Mouse (Mus musculus) midbrain, embryonic 13.5 days (tissue): ENCODE data around the gene Gch1. TPM values are rescaled to one million over a fixed set of nuclear protein-coding genes. Genes with fewer than 3 reads are reported as not detected.
"Not testable (repeated sequence)": the region's sequence is repeated elsewhere in the genome, so short reads cannot be mapped to it uniquely, and the experiment has no call there.

Experiments
- ATAC-seq: fragments of 200-750 bp; cut with Nextera tagmentation; 2 replicates; pipeline ENCODE4 v1.8.0; 2017; ENCODE audit warnings: mild to moderate bottlenecking, moderate TSS enrichment, moderate library complexity
- H3K27ac ChIP-seq: fragments of 300-500 bp; sonication (generic); 2 replicates; pipeline ENCODE4 v1.5.1; 2015; ENCODE audit warnings: inconsistent platforms, mild to moderate bottlenecking, moderate library complexity
- H3K27me3 ChIP-seq: fragments of 300-500 bp; sonication (generic); 2 replicates; pipeline ENCODE4 v1.6.1; 2015; ENCODE audit warnings: mild to moderate bottlenecking, inconsistent platforms
- H3K36me3 ChIP-seq: fragments of 300-500 bp; sonication (generic); 2 replicates; pipeline ENCODE4 v1.6.1; 2015; ENCODE audit warnings: mild to moderate bottlenecking, inconsistent platforms
- H3K4me1 ChIP-seq: fragments of 300-500 bp; sonication (generic); replicated peaks from 2 replicates; pipeline ENCODE4 v1.6.1; 2015; ENCODE audit warnings: inconsistent platforms
- H3K4me2 ChIP-seq: fragments of 300-500 bp; sonication (generic); replicated peaks from 2 replicates; pipeline ENCODE4 v1.6.1; 2015; ENCODE audit warnings: moderate library complexity, mild to moderate bottlenecking, inconsistent platforms
- H3K4me3 ChIP-seq: fragments of 300-500 bp; sonication (generic); replicated peaks from 2 replicates; pipeline ENCODE4 v1.5.1; 2015; ENCODE audit warnings: mild to moderate bottlenecking, inconsistent platforms
- H3K9ac ChIP-seq: fragments of 300-500 bp; sonication (generic); replicated peaks from 2 replicates; pipeline ENCODE4 v1.6.1; 2015; ENCODE audit warnings: mild to moderate bottlenecking, inconsistent platforms
- H3K9me3 ChIP-seq: fragments of 300-500 bp; sonication (generic); 2 replicates; pipeline ENCODE4 v1.6.1; 2016; ENCODE audit warnings: mild to moderate bottlenecking, inconsistent platforms
- WGBS: fragments of 180-500 bp; shearing (Covaris S2); methylation state at CpG from one replicate; pipeline ENCODE4 v1.1.7; 2015; 5-methylcytosine and 5-hydroxymethylcytosine counted together
- polyA plus RNA-seq: library from polyadenylated mRNA; unstranded; fragments of >200 nt; fragmentation: Nextera tagmentation; extraction: Ambion mirVana; gene quantifications from 2 replicates; pipeline ENCODE4 v1.2.1, GENCODE M21; 2015

The Gch1 gene
- polyA plus RNA-seq, 1 experiment from 2014 or later, result 7.2 TPM

DNA sequence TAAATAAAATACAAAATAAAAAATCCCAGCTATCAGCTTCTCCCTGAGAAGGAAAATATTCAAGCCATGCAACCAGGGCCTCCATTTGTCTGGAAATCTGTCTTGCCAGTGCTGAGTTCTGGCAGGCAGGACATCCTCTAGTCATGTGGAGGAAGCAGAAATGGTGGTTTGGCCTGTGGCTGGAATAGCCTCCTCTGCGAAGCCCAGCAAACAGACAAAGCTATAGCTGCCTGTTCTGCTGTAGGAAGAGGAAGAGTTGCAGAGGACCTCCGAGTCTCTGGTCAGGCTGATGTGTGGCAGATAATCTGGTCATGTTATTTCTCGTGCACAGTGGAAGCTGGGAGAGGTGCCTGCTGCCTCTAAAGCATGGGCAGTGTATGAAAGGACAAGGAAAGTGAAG lies 50.4 kb downstream of the Gch1 start:
- no peak for ATAC-seq
- 86% methylated on average over 3 of the region's 3 CpGs for WGBS

DNA sequence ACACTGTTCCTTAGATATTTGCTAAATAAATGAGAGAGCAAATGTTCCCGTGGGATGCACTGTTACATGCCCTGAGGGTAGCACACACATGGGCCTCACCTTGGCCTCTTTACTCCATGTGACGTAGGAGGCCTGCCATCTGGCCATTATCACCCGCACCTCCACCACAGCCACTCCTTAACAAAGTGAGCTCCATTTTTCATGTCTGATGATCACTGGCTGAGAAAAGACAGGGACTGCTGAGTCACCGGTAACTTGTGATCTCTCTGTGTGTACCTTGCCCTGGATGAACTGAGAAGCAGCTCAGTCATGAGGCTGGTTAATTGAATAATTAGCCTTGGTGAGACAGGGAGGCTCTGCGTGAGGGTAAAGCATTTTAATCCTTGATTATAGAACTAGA lies 52.6 kb downstream of the Gch1 start:
- H3K4me3 ChIP-seq, result no peak overlapping the region

More for the DNA sequence above, 50.4 kb downstream of the Gch1 start:
- Histone ChIP-seq H3K4me1 (no peaks in the 10 kb centered on the region), H3K27ac (no peak overlapping the region), H3K4me3 (no peak overlapping the region), H3K27me3 (no peaks in the 10 kb centered on the region), H3K36me3 (no peaks in the 10 kb centered on the region), H3K9ac (no peak overlapping the region), H3K4me2 (no peak overlapping the region), H3K9me3 (no peaks in the 10 kb centered on the region)

DNA sequence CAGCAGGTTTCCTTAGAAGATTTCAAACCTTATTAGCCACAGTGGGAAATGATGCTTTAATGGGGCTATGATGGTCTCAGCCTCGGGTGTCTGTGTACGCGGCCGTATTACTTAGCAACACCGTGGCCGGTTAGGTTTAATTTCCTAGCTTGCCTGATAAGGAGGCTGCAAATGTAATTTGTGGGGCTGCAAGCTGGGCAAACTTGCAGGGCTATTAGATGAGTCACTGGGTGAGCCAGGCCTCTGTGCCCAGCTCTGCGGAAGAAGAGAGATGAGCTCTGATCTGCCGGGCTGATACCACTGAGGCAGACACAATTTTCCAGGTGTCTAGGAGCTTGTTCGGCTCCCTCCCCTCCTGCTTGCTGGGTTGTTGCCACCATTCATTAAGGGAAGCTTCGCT lies 55.3 kb downstream of the Gch1 start:
- Histone ChIP-seq H3K4me2 (no peak overlapping the region), H3K27ac (no peak overlapping the region), H3K9me3 (no peaks in the 10 kb centered on the region), H3K27me3 (no peaks in the 10 kb centered on the region), H3K36me3 (no peaks in the 10 kb centered on the region), H3K4me3 (no peak overlapping the region), H3K9ac (no peak overlapping the region), H3K4me1 (no peaks in the 10 kb centered on the region)
- ATAC-seq, result peak; percentile 40; the same call in 1 of the 2 replicates
- 80% methylated on average over 10 of the region's 10 CpGs for WGBS

More for the DNA sequence above, 52.6 kb downstream of the Gch1 start:
- no peak overlapping the region for H3K4me2 ChIP-seq
- no peak for ATAC-seq
- no peak overlapping the region for H3K9ac ChIP-seq
- H3K27ac ChIP-seq, result no peak overlapping the region
- 84% methylated on average over 5 of the region's 5 CpGs for WGBS
- H3K9me3 ChIP-seq, result no peaks in the 10 kb centered on the region
- no peaks in the 10 kb centered on the region for H3K36me3 ChIP-seq
- no peaks in the 10 kb centered on the region for H3K4me1 ChIP-seq
- no peaks in the 10 kb centered on the region for H3K27me3 ChIP-seq

DNA sequence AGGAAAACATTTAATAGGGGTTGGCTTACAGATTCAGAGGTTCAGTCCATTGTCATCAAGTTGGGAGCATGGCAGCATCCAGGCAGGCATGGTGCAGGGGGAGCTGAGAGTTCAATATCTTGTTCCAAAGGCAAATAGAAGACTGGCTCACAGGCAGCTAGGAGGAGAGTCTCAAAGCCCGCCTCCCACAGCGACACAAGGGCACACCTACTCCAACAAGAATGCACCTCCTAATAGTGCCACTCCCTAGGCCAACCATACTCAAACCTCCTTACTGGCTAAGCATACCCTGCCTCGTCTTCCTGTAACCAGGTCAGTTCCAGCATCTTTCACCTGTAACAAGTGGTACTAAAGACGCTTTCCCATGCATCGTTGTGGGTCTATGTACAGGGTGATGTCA lies 61.2 kb downstream of the Gch1 start:
- Histone ChIP-seq H3K27me3 (no peaks in the 10 kb centered on the region), H3K4me1 (no peaks in the 10 kb centered on the region), H3K36me3 (no peaks in the 10 kb centered on the region), H3K9me3 (peaks cover 4% of the 10 kb centered on the region; the same call in 1 of the 2 replicates), H3K9ac (no peak overlapping the region), H3K4me2 (no peak overlapping the region), H3K4me3 (no peak overlapping the region), H3K27ac (no peak overlapping the region)
- ATAC-seq, result no peak
- 96% methylated on average over 5 of the region's 5 CpGs for WGBS

DNA sequence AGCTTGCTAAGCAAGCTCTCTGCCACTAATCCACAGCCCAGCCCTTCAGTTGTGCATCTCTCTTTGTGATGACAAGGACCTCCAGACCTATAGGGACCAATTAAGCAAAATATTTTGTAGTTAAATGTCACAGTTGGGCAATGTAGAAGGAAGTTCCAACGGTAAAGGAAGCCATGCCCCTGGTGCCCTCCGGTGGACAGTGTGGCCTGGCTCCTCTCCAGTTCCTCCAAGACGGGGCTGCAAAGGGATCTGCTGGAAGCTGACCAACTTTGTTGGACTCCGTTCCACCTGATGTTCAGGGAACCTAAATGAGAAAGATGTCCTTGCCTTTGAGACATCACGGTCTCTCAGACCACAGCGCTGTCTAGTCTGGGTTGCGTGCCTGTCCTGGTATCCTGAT lies 71.7 kb downstream of the Gch1 start:
- ATAC-seq, result no peak
- no peak overlapping the region for H3K27ac ChIP-seq
- H3K4me1 ChIP-seq, result no peaks in the 10 kb centered on the region
- WGBS, result 81% methylated on average over 7 of the region's 7 CpGs
- H3K4me2 ChIP-seq, result no peak overlapping the region
- H3K9ac ChIP-seq, result no peak overlapping the region
- no peaks in the 10 kb centered on the region for H3K36me3 ChIP-seq
- no peaks in the 10 kb centered on the region for H3K9me3 ChIP-seq
- no peaks in the 10 kb centered on the region for H3K27me3 ChIP-seq
- no peak overlapping the region for H3K4me3 ChIP-seq

DNA sequence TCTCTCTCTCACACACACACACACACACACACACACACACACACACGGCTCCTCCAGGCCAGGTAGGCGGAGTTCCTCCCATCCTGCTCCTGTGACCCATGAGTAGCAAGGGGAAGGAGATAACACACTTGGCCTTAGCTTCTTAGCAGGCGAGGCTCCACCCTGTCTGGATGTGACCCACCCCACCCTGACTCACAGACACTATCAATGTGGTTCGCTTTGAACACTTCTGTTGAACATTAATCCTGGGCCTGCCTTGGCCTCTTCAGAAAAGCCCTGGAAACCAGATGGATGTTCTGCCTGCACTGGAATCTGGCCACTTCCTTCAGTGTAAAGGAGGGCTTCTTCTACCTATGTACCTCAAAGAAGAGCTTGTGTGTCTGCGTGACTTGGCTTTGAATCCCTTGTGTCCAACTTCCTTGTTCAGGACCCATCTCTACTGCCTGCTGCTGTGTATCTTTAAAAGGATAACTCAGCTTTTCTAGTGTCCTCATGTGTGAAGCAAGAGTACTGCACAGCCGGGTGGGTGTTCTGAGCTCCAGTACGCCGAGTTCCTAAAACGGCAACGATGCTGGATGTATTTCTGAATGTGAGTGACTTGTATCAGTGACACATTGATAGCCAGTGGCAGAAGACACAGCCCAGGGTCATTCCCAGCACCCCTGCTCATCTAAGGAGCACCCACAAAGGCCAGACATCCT lies 73.0 kb downstream of the Gch1 start:
- WGBS, result 86% methylated on average over 9 of the region's 10 CpGs
- ATAC-seq, result no peak
- no peak overlapping the region for H3K9ac ChIP-seq
- H3K4me3 ChIP-seq, result no peak overlapping the region
- no peak overlapping the region for H3K4me2 ChIP-seq
- no peaks in the 10 kb centered on the region for H3K9me3 ChIP-seq
- H3K36me3 ChIP-seq, result no peaks in the 10 kb centered on the region
- H3K27ac ChIP-seq, result no peak overlapping the region
- H3K27me3 ChIP-seq, result no peaks in the 10 kb centered on the region
- H3K4me1 ChIP-seq, result no peaks in the 10 kb centered on the region

DNA sequence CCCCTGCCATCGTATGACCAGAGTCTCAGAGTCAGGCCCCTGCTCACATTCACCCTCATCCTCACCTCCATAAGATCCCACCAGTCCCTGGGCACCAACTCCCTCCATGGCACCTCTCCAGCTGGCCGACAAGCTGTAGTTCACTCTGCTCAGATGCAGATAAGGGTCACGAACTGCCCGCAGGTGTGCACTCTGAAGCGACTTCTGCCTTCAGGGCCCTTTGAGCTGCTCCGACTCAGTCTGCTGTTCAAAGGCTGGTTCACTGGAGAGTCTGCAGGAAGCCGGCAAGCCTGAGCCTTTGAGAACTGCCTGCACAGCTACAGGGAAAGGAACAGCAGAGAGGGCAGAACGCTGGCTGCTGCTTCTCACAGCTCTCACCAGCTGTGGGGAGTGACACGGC lies 74.1 kb downstream of the Gch1 start:
- H3K27ac ChIP-seq, result no peak overlapping the region
- no peaks in the 10 kb centered on the region for H3K9me3 ChIP-seq
- H3K4me2 ChIP-seq, result no peak overlapping the region
- no peaks in the 10 kb centered on the region for H3K36me3 ChIP-seq
- 0 out of 2 replicates have a peak, but pooled peaks have one; percentile 27 for ATAC-seq
- 62% methylated on average over 9 of the region's 9 CpGs for WGBS
- no peaks in the 10 kb centered on the region for H3K27me3 ChIP-seq
- no peaks in the 10 kb centered on the region for H3K4me1 ChIP-seq
- no peak overlapping the region for H3K4me3 ChIP-seq
- H3K9ac ChIP-seq, result no peak overlapping the region

DNA sequence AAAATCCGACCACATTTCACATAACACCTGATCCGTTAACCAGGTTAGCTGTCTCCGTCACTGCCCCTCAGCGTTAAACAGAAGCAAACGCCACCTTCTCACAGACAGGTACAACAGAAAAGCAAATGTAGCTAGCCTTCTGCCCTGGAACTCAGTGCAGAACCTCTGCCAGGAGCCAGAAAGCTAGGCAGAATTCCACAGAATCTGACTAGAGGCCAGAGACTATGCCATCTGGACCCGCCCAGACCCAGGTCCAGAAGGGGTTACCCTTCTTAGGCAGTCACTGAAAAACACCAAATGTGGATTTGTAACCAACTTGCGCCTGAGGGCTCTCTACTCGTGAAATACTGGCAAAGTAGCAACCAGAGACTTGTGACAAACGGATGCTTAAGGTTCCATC lies 77.9 kb downstream of the Gch1 start:
- Histone ChIP-seq H3K27ac (no peak overlapping the region), H3K4me2 (no peak overlapping the region), H3K27me3 (no peaks in the 10 kb centered on the region), H3K9me3 (no peaks in the 10 kb centered on the region), H3K9ac (no peak overlapping the region), H3K4me1 (no peaks in the 10 kb centered on the region), H3K4me3 (no peak overlapping the region), H3K36me3 (no peaks in the 10 kb centered on the region)
- 59% methylated on average over 9 of the region's 9 CpGs for WGBS
- ATAC-seq, result no peak

DNA sequence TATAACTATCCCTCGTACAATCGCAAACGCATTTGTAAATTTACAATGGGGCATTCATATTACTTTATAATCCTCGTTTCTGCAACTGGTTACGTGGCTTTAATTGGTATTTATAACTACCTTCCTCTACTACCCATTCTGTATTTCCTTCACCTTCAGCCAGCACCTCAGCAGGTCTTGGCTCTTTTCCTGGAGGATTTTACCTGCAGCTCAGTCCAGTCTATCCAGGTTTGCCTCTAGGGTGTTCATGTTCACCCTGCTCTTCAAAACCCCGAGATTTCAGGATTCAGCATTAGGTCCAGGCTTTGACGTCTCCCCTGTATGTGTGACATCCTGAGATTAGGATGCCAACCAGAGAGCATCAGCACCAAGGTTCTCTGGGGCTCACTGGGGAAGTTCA lies 78.8 kb downstream of the Gch1 start:
- H3K9ac ChIP-seq, H3K4me2 ChIP-seq, ATAC-seq, H3K9me3 ChIP-seq, H3K4me3 ChIP-seq, H3K27me3 ChIP-seq, H3K36me3 ChIP-seq, H3K4me1 ChIP-seq, H3K27ac ChIP-seq: not testable (repeated sequence)
- 89% methylated on average over 7 of the region's 7 CpGs for WGBS

DNA sequence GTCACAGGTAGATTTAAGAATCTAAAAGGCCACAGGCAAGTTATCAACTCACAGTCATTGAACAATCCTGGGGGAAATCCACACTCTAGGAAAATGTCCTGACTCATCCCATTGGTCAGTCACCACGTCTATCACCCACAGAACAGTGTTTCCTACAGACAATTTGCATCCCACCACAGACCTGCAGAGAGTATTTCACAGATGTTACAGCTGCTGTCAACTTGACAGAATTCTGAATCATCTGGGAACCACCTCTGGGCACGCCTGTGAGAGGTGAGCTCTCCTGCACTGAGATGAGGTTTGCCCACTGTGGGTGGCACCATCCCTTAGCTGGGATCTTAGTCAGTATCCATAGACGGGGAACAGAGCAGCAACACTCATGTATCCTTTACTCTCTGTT lies 81.8 kb downstream of the Gch1 start:
- no peak overlapping the region for H3K27ac ChIP-seq
- WGBS, result 85% methylated on average over 3 of the region's 3 CpGs
- H3K27me3 ChIP-seq, result no peaks in the 10 kb centered on the region

DNA sequence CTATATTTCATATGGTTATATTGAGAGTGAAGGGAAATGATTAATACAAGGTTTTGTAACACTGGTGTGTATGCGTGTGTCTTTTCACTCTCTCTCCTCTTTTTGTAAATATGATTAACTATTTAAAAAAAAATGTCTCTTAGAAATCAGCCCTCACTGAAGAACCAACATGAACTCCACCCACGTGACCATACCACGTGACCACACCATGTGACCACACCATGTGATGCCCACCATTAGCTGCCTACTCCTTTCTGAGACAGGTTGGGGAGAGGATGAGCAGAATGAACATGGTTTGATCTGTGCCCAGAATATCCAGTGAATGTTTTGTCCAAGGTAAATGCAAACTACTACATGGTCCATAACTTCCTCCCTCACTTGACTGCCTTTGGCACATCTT lies 83.5 kb downstream of the Gch1 start:
- Histone ChIP-seq H3K27ac (no peak overlapping the region), H3K4me2 (no peak overlapping the region), H3K9ac (no peak overlapping the region), H3K4me1 (no peaks in the 10 kb centered on the region), H3K9me3 (no peaks in the 10 kb centered on the region), H3K27me3 (no peaks in the 10 kb centered on the region), H3K4me3 (no peak overlapping the region), H3K36me3 (no peaks in the 10 kb centered on the region)
- ATAC-seq, result no peak
- 97% methylated on average over 3 of the region's 3 CpGs for WGBS

More for the DNA sequence above, 81.8 kb downstream of the Gch1 start:
- no peak for ATAC-seq
- no peaks in the 10 kb centered on the region for H3K9me3 ChIP-seq
- H3K9ac ChIP-seq, result no peak overlapping the region
- no peaks in the 10 kb centered on the region for H3K36me3 ChIP-seq
- no peak overlapping the region for H3K4me3 ChIP-seq
- no peaks in the 10 kb centered on the region for H3K4me1 ChIP-seq
- no peak overlapping the region for H3K4me2 ChIP-seq

DNA sequence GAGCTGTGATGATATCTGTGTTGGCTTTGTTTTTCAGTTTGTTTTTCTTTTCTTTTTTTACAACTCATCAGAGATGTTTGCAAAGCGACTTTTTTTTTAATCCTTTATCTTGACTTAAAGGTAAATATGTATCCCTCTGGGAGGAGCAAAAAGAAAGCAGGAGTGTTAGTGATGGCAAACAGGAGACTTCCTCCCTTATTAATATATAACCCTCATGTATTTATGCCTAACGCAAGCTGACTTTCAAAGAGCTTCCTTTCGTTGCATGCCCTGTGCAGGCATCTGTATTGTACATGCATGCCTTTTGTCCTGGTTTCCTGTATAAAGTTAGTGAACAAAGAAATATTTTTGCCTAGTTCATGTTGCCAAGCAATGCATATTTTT lies 84.0 kb downstream of the Gch1 start:
- Histone ChIP-seq H3K9ac (no peak overlapping the region), H3K27ac (no peak overlapping the region), H3K4me1 (no peaks in the 10 kb centered on the region), H3K36me3 (no peaks in the 10 kb centered on the region), H3K4me2 (no peak overlapping the region), H3K9me3 (no peaks in the 10 kb centered on the region), H3K27me3 (no peaks in the 10 kb centered on the region), H3K4me3 (no peak overlapping the region)
- ATAC-seq, result no peak
- WGBS, result 78% methylated on average over 3 of the region's 3 CpGs
